Mouse (Mus musculus): ENCODE data around the gene Tbxa2r. TPM values are rescaled to one million over a fixed set of nuclear protein-coding genes. Genes with fewer than 3 reads are reported as not detected.

The Tbxa2r gene
- polyA plus RNA-seq, 1 experiment from 2014 or later = 3.1 TPM

GRCm38 (mm10) chr10:81365672-81366476 lies 37.3 kb downstream of the Tbxa2r start, which contains the start of gene 4930404N11Rik:
4930404N11Rik (minus strand) TSS chr10:81365816.
- Histone ChIP-seq H3K4me3 (peak within 1 kb of the TSS; percentile 28), H3K9ac (replicated peaks) (peak within 1 kb of the TSS; percentile 8; the same call in 1 of the 2 replicates), H3K4me1 (peaks cover 19% of the 10 kb centered on the region), H3K9me3 (no peaks in the 10 kb centered on the region), H3K27ac (replicated peaks) (no peak within 1 kb of the TSS), H3K4me2 (replicated peaks) (peak within 1 kb of the TSS; percentile 46), H3K36me3 (peaks cover 47% of the 10 kb centered on the region), H3K27me3 (peaks cover 22% of the 10 kb centered on the region)
- no peak for ATAC-seq (replicated peaks)
- 20% methylated on average over 12 of the region's 12 CpGs for WGBS

- no peak for ATAC-seq (replicated peaks)
- Histone ChIP-seq H3K27me3 (peaks cover 22% of the 10 kb centered on the region), H3K9ac (replicated peaks) (no peak overlapping the region), H3K9me3 (no peaks in the 10 kb centered on the region), H3K4me3 (no peak overlapping the region), H3K27ac (replicated peaks) (no peak overlapping the region), H3K4me1 (peaks cover 19% of the 10 kb centered on the region), H3K36me3 (peaks cover 52% of the 10 kb centered on the region), H3K4me2 (replicated peaks) (no peak overlapping the region)
- WGBS = 81% methylated on average over 6 of the region's 6 CpGs
Observed at GRCm38 (mm10) chr10:81366477-81367206, 38.1 kb downstream of the Tbxa2r start.

- no peak overlapping the region for H3K9ac ChIP-seq (replicated peaks)
- H3K27ac ChIP-seq (replicated peaks) = no peak overlapping the region
- no peak overlapping the region for H3K4me3 ChIP-seq
- peaks cover 52% of the 10 kb centered on the region for H3K36me3 ChIP-seq
- ATAC-seq (replicated peaks) = no peak
- no peaks in the 10 kb centered on the region for H3K9me3 ChIP-seq
- WGBS = 69% methylated on average over 6 of the region's 6 CpGs
- H3K4me2 ChIP-seq (replicated peaks) = no peak overlapping the region
- H3K27me3 ChIP-seq = peaks cover 22% of the 10 kb centered on the region
- H3K4me1 ChIP-seq = peaks cover 19% of the 10 kb centered on the region
Observed at GRCm38 (mm10) chr10:81367207-81367495, 38.6 kb downstream of the Tbxa2r start.

- Histone ChIP-seq H3K4me1 (peaks cover 31% of the 10 kb centered on the region), H3K4me2 (replicated peaks) (no peak overlapping the region), H3K36me3 (peaks cover 18% of the 10 kb centered on the region), H3K4me3 (no peak overlapping the region), H3K27me3 (no peaks in the 10 kb centered on the region), H3K9ac (replicated peaks) (no peak overlapping the region), H3K9me3 (no peaks in the 10 kb centered on the region), H3K27ac (replicated peaks) (no peak overlapping the region)
- WGBS = 92% methylated on average over 10 of the region's 10 CpGs
- ATAC-seq (replicated peaks) = no peak
Observed at GRCm38 (mm10) chr10:81375322-81375721, 46.8 kb downstream of the Tbxa2r start.

- H3K9ac ChIP-seq (replicated peaks) = peak overlapping the region; percentile 93; the same call in 1 of the 2 replicates
- WGBS = 42% methylated on average over 6 of the region's 6 CpGs
- H3K4me2 ChIP-seq (replicated peaks) = peak overlapping the region; percentile 86
- no peak overlapping the region for H3K27ac ChIP-seq (replicated peaks)
- no peaks in the 10 kb centered on the region for H3K9me3 ChIP-seq
- H3K4me1 ChIP-seq = peaks cover 31% of the 10 kb centered on the region
- H3K36me3 ChIP-seq = peaks cover 8% of the 10 kb centered on the region; the same call in 1 of the 2 replicates
- peak overlapping the region; percentile 91 for H3K4me3 ChIP-seq
- no peak for ATAC-seq (replicated peaks)
- no peaks in the 10 kb centered on the region for H3K27me3 ChIP-seq
Observed at GRCm38 (mm10) chr10:81376561-81377361, 48.2 kb downstream of the Tbxa2r start.

- ATAC-seq (replicated peaks) = no peak
- H3K27me3 ChIP-seq = no peaks in the 10 kb centered on the region
- peak overlapping the region; percentile 91 for H3K4me3 ChIP-seq
- WGBS = 66% methylated on average over 2 of the region's 2 CpGs
- no peaks in the 10 kb centered on the region for H3K9me3 ChIP-seq
- peaks cover 31% of the 10 kb centered on the region for H3K4me1 ChIP-seq
- H3K9ac ChIP-seq (replicated peaks) = peak overlapping the region; percentile 93
- H3K36me3 ChIP-seq = peaks cover 8% of the 10 kb centered on the region; the same call in 1 of the 2 replicates
- H3K4me2 ChIP-seq (replicated peaks) = peak overlapping the region; percentile 86
- no peak overlapping the region for H3K27ac ChIP-seq (replicated peaks)
Observed at GRCm38 (mm10) chr10:81377362-81377664, 48.8 kb downstream of the Tbxa2r start.

GRCm38 (mm10) chr10:81377793-81378552 lies 49.4 kb downstream of the Tbxa2r start, which contains the start of gene Fzr1:
Fzr1 (minus strand) TSS chr10:81378516.
- peaks cover 31% of the 10 kb centered on the region for H3K4me1 ChIP-seq
- H3K27ac ChIP-seq (replicated peaks) = peak within 1 kb of the TSS; percentile 83
- peak; percentile 64 for ATAC-seq (replicated peaks)
- no peaks in the 10 kb centered on the region for H3K27me3 ChIP-seq
- H3K4me2 ChIP-seq (replicated peaks) = peak within 1 kb of the TSS; percentile 86
- peaks cover 8% of the 10 kb centered on the region; the same call in 1 of the 2 replicates for H3K36me3 ChIP-seq
- peak within 1 kb of the TSS; percentile 91 for H3K4me3 ChIP-seq
- peak within 1 kb of the TSS; percentile 93 for H3K9ac ChIP-seq (replicated peaks)
- H3K9me3 ChIP-seq = no peaks in the 10 kb centered on the region
- 2% methylated on average over 50 of the region's 59 CpGs for WGBS

- Histone ChIP-seq H3K4me2 (replicated peaks) (peak overlapping the region; percentile 86), H3K27ac (replicated peaks) (peak overlapping the region; percentile 78), H3K4me3 (peak overlapping the region; percentile 91), H3K9me3 (no peaks in the 10 kb centered on the region), H3K36me3 (peaks cover 3% of the 10 kb centered on the region; the same call in 1 of the 2 replicates), H3K4me1 (peaks cover 31% of the 10 kb centered on the region), H3K9ac (replicated peaks) (peak overlapping the region; percentile 40), H3K27me3 (no peaks in the 10 kb centered on the region)
- under 1% methylated on average over 45 of the region's 46 CpGs for WGBS
- ATAC-seq (replicated peaks) = peak; percentile 97
Observed at GRCm38 (mm10) chr10:81378553-81379182, 50.1 kb downstream of the Tbxa2r start.

- 62% methylated on average over 3 of the region's 3 CpGs for WGBS
- no peaks in the 10 kb centered on the region for H3K9me3 ChIP-seq
- peak overlapping the region; percentile 40 for H3K9ac ChIP-seq (replicated peaks)
- H3K4me2 ChIP-seq (replicated peaks) = peak overlapping the region; percentile 86
- peak; percentile 0; the same call in 1 of the 2 replicates for ATAC-seq (replicated peaks)
- peaks cover 31% of the 10 kb centered on the region for H3K4me1 ChIP-seq
- peak overlapping the region; percentile 78 for H3K27ac ChIP-seq (replicated peaks)
- H3K4me3 ChIP-seq = peak overlapping the region; percentile 91
- no peaks in the 10 kb centered on the region; the same call in 1 of the 2 replicates for H3K36me3 ChIP-seq
- H3K27me3 ChIP-seq = no peaks in the 10 kb centered on the region
Observed at GRCm38 (mm10) chr10:81379183-81379553, 50.6 kb downstream of the Tbxa2r start.

GRCm38 (mm10) chr10:81379809-81380378 lies 51.4 kb downstream of the Tbxa2r start:
- Histone ChIP-seq H3K36me3 (no peaks in the 10 kb centered on the region), H3K4me1 (peaks cover 35% of the 10 kb centered on the region), H3K4me3 (no peak overlapping the region), H3K9ac (replicated peaks) (no peak overlapping the region), H3K9me3 (no peaks in the 10 kb centered on the region), H3K4me2 (replicated peaks) (no peak overlapping the region), H3K27me3 (no peaks in the 10 kb centered on the region), H3K27ac (replicated peaks) (no peak overlapping the region)
- 94% methylated on average over 6 of the region's 6 CpGs for WGBS
- ATAC-seq (replicated peaks) = no peak
